Mouse (Mus musculus) c-Kit-positive CD71-positive TER-119-positive erythroid progenitor cells, embryonic 14.5 days (primary cell): ENCODE results near the gene Samd4b.

Source experiments
- DNase-seq: peaks from one replicate; pipeline ENCODE4 v3.0.0-alpha.2; 2013; ENCODE audit warnings: low spot score

The Samd4b gene

DNA sequence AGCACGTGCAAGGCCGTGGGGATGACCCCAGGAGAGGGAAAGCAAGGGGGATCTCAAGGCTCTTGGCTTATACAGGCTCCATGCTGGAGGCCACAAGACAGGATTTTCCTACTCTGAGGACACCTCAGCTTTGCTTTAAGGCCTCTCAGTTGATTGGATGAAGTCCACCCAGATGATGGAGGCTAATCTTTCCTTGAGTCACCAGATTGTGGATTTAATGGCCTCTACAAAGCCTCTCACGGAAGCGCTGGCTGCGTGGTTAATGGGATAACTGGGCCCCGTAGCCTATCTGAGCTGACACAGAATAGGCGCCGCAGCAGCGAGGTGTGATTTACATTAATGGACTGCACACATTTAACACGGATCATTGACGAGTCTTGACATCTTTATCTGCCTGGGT, 102.5 kb downstream of the Samd4b start:
- no peak for DNase-seq

DNA sequence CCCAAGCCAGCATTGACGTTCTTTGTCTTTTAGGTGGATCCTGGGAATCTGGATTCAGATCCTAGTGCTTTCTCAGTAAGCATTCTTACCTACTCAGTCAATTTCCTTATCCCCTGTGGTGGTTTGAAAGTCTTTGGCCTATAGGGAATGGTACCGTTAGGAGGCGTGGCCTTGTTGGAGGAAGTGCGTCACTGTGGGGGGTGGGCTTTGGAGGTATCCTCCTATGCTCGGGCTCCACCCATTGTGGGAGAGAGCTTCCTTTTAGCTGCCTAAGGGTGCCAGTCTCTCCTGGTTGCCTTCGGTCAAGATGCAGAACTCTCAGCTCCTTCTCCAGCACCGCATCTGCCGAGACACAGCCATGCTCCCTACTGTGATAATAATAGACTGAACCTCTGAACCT, 105.6 kb downstream of the Samd4b start:
- DNase-seq, result no peak

- DNase-seq, result no peak
Measured at GRCm38 (mm10) chr7:28490903-28491302, 107.0 kb downstream of the Samd4b start.

GRCm38 (mm10) chr7:28490410-28490809, 107.5 kb downstream of the Samd4b start:
- DNase-seq, result peak; percentile 51

GRCm38 (mm10) chr7:28488030-28488491, 109.9 kb downstream of the Samd4b start:
- DNase-seq, result no peak

GRCm38 (mm10) chr7:28484192-28484591, 113.8 kb downstream of the Samd4b start:
- DNase-seq, result no peak

DNA sequence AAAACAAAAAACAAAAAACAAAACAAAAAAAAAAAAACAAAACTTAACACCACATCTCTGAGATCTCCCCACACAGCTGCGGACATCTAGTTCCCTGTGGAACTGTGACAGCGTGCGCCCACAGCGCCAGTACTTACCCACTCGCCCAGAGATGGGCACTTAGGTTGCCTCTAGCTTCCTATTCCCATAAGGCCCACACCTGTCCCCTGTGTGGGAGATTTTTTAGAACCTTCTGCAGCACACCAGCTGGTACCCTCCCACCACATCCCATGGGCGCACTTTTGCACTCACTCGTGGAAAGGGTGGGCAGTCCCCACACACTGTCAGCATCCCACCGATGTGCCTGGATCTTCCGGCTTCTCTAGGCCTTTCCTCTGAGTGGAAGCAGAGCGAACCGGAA, 115.1 kb downstream of the Samd4b start:
- DNase-seq, result no peak

- DNase-seq, result no peak
Measured at GRCm38 (mm10) chr7:28478854-28479253, 119.1 kb downstream of the Samd4b start.

DNA sequence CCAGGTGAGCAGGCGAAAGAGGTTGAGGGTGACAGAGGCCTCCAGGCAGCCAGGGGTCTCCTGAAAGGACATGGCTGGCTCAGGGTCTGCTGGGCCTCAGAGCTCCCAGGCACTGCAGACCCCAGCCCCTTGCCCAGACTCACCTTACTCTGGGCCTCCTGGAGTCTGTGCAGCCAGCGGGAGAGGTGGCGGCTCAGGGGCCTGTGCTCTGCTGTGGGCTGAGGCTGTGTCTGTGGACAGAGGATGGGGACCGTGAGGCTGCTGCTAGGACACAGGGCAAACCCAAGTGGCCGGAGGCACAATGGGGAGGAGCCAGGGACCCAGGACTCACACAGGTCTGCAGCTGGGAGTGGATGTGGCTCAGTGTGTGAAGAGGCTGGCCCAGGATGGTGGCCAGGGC, 120.6 kb downstream of the Samd4b start:
- no peak for DNase-seq

DNA sequence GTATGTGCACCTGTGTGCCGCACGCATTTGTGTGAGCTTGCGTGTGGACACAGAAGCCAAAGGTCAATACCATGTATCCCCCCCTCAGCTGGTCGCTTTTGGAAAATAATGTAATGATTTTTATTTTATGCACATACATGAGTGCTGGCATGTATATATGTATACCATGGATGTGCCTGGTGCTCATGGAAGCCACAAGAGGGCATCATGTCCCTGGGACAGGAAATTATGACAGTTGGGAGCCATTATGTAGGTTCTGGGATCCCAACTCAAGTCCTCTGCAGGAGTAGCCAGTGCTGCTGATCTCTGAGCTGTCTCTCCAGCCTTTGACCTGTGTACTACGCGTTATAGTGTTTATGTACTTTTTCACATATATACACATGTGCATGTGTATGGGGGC, 121.8 kb downstream of the Samd4b start:
- DNase-seq, result no peak

- DNase-seq, result no peak
Measured at GRCm38 (mm10) chr7:28467213-28467751, 130.7 kb downstream of the Samd4b start.

- DNase-seq, result no peak
Measured at GRCm38 (mm10) chr7:28466721-28467212, 131.2 kb downstream of the Samd4b start.

DNA sequence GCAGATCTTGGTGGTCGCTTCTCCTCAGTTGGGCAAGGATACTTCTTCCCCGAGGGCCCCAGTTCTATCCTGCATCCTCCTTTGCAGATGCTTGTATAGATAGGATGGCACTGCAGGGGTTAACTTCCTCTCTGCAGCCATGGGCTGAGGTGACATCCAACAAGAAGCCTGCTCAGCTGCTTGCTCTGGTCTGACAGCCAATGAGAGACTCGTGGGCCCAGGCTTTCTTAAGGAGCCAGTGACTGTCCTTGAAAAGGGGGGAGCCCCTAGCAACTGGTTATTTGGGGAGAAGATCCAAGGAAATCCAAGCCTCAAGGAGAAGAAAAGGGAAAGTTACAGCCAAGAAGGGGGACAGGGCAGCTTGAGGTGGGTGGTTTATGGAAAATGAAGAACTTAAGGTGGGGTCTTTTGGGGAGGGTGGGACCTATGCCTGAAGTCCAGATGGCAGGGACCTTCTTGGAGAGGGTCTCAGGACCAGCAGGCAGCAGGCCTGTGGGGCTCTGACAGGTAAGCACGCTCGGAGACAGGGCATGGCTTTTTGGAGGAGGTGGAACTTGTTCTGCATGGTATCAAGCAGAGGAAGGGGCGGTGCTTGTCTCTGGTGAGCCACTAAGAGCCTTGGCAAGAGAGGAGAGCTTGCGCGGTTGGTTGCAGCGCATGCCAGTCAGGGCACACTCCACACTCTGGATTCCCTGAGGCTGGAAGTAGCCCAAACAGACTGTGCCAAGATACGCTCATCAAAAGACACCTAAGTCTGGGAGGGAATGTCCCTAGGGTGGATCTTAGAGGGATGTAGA, 133.3 kb downstream of the Samd4b start:
- DNase-seq, result no peak

DNA sequence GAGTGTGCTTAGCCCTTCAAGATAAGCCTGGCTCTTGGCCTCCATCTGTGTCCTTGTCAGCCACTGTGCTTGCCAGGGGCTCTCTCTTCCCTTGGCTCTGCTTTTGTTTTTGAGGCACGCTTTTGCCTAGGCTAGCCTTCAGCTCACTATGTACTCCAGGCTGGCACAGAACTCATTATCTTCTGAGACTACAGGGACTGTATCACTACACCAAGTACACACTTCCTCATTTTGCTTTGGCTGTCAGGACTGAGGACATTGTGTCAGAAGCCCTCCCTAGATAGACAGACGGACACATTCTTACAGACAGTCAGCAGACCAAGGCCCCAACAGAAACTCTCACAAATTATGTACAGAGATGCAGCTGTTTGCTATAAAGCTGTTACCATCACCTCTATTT, 135.2 kb downstream of the Samd4b start:
- no peak for DNase-seq

DNA sequence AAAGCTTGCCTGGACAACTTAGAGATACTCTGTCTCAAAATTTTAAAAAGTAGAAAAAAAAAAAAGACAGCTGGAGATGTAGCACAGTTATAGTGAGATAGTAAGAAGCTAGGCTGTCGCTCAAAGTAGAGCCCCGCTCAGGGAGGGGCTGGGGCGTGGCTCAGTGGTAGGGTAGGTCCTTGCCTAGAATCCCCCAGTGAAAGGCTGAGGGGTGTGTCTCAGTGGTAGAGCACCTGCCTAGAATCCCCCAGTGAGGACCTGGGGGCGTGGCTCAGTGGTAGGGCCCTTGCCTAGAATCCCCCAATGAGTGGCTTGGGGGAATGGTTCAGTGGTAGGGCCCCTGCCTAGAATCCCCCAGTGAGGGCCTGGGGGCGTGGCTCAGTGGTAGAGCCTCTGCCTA, 137.6 kb downstream of the Samd4b start:
- no peak for DNase-seq

GRCm38 (mm10) chr7:28452361-28453005, 145.5 kb downstream of the Samd4b start:
- DNase-seq, result no peak

DNA sequence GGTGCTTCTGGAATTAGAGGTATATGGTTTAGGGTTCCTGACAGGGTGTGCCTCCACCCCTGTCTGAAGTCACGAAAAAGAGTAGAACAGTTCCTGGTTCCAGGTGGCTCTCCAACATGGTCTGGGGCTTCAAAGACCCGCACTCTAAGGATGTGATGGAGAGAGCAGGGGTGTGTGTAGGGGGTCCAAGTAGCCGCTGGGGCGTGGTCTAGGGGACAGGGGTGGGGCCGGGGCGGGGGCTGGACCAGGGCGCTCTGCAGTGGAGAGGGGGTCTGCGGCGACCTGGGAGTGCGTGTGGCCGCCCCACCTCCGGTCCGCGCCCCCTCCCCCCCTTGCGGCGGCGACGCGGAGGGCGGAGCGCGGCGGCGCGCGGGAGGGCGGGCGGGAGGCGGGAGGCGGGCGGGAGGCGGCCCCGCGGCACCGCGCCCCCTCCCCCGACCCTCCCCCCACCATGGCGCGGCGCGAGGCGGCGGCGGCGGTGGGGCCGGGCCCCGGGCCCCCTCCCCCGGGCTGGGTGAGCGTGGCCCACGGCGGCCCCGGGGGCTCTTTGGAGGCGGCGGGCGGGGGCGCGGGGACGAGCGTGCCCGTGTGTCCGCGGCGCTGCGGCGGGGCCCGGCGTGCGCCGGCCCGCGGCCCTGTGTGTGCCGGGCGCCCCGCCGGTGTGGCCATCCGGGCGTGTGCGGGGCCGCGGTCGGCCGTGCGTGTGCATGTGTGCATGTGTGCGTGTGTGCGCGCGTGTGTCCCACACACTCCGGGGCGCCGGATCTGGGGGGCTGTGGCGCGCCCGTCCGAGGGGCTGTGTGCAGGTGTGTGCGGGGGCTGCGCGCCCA, 146.2 kb downstream of the Samd4b start, which contains the start of gene Lrfn1:
Gene Lrfn1, plus strand, starts transcription at position 450 of the 830 bp plus-strand sequence.
- no peak for DNase-seq

DNA sequence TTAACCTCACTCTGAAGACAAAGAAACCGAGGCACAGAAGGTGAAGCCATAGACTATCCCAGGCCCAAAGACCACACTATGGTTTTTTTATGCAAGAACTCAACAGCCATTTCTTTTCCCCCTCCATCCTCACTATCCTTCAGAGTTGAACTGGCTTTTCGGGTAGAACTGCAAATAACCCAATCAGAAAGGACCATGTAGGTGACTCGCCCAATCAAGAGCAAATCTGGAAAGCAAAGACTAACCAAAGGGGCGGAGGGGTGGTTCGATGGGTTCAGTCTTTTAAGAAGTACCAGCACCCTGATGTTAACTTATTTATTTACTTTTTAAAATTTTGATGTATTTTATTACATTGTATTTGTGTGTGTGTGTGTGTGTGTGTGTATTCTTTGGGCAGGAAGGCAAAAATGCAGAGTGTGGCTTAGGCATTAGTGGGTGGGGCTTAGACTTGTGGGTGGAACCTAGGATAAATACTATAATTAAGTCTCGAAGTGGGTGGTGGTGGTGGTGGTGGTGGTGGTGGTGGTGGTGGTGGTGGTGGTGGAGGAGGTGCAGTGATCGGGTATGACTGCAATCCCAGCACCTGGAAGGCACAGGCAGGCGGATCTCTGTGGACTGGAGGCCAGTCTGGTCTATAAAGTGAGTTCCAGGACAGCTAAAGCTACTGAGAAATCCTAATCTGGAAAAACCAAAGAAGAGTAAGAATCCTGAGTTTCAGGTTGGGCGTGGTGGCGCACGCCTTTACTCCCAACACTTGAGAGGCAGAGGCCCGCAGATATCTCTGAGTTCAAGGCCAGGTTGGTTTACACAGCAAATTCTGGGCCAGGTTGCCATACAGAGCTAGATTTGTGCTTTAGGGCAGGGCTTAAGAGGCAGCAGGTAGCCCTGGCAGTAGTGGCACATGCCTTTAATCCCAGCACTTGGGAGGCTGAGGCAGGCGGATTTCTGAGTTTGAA, 149.8 kb downstream of the Samd4b start:
- no peak for DNase-seq

DNA sequence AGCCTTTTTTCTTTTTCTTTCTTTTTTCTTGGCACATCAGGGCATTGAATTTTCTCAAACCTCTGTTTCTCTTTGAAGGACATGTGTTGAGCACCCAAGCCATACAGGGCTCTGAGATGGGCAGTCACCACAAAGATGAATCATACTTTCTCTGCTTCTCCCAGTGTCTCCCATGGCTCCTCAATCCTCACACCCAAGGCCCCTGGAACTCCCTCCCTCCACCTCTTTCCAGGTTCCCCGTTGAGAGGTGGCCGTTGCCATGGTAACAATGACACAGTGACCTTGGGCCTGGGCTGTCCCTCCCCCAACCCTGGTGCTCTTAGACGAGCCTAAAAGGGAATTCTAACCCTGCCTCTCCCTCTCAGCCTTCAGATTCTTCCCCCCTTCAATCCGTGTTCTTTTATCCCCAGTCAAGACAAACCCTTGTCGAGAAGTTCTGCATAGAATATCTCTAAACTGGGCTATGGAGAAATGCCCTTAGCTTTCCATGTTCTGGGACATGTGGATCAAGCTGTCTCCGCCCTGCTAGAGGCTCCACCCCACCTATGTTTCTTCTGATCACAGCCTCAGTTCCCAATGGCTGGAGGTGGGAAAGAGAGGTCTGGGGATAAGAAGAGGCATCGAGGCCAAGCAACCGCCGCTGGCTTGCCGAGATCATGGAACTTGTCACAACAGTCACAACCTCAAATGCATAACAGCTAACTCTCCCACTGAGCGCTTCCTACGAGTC, 150.7 kb downstream of the Samd4b start:
- DNase-seq, result no peak

DNA sequence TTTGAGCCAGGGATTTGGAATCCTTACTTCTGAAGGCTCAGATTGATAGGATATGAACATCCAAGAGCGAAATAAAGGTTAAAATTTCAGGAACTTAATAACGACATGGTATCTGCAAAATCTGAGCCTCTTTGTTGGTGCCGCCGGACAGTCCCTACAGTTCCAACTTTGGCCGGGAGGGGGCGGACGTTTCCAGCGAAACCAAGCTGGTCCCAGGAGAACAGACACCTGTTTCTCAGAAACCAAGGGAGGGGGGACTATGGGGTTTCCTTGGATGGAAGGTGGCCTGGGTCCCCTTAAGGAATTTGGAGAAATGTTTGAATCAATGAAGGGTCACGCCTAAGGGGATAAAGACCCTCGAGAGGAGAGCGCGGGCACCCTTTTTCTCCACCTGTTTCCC, 151.5 kb downstream of the Samd4b start:
- peak; percentile 56 for DNase-seq
